Mouse (Mus musculus): Measurements from ENCODE around the gene Spi1. TPM values are rescaled to one million over a fixed set of nuclear protein-coding genes. Genes with fewer than 3 reads are reported as not detected.
A peak's percentile ranks its signal among the peaks of the same experiment; 100 is the strongest.

Spi1 gene
- total RNA-seq, 1 experiment from 2014 or later, result 388 TPM

DNA sequence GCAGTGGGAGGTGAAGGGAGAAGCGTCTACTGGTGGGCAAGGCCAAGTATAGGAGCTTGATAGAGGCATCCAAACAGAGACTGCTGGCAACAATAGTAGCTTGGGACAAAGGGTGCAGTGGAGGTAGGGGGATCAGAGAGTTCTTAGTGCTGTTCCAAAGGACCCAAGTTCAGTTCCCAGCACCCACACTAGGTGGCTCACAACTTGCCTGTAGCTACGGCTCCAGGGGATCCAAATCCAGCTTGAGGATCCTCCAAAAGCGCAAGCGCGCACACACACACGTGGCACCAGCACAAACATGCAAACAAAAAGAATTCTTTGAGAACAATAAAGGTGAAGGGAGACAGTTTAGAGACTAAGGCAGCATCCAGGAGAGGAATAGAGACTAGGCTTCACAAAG, 18.0 kb upstream of the Spi1 start:
- no peak for ATAC-seq (ENCODE audit: extremely low read depth, insufficient number of reproducible peaks, low FRiP score, poor library complexity, severe bottlenecking)

DNA sequence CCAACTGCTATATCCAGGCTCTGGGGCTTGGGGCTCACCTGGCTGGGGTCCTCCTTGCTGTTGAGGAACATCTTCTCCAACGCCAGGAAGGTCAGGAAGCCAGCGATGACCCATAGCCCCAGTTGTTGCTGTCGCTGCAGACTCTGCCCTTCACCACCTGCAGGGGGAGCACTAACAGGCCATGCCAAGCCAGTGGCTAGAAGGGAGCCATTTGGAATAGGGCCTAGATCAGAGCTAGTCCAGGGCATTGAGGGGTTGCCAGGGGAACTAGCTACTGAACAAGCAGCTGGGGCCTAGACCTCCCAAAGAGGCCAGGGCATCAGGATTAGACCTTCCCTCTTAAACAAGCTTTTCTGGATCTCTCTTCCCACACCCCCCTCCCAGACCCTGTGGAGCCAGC, 16.6 kb upstream of the Spi1 start:
- ATAC-seq (ENCODE audit: extremely low read depth, insufficient number of reproducible peaks, low FRiP score, poor library complexity, severe bottlenecking), result peak; percentile 24; the same call in 1 of the 2 replicates

DNA sequence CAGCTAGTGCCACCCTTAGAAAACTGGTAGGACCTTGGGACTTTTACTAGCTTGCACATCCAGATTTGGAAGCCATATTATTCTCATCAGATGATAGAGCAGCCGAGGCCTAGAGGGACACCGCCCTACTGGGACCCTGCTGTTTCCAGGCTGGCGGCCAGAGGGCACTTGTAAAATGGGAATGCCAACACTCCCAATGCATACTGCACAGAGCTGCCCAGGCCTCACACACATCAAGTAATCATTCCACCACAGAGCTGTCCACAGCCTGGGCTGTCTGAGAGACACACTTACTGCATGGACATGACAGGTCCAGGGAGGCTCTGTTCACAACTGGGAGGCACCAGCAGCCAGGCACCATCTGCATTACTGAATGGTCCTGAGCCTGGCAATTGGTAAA, 15.7 kb upstream of the Spi1 start:
- ATAC-seq (ENCODE audit: extremely low read depth, insufficient number of reproducible peaks, low FRiP score, poor library complexity, severe bottlenecking), result no peak

DNA sequence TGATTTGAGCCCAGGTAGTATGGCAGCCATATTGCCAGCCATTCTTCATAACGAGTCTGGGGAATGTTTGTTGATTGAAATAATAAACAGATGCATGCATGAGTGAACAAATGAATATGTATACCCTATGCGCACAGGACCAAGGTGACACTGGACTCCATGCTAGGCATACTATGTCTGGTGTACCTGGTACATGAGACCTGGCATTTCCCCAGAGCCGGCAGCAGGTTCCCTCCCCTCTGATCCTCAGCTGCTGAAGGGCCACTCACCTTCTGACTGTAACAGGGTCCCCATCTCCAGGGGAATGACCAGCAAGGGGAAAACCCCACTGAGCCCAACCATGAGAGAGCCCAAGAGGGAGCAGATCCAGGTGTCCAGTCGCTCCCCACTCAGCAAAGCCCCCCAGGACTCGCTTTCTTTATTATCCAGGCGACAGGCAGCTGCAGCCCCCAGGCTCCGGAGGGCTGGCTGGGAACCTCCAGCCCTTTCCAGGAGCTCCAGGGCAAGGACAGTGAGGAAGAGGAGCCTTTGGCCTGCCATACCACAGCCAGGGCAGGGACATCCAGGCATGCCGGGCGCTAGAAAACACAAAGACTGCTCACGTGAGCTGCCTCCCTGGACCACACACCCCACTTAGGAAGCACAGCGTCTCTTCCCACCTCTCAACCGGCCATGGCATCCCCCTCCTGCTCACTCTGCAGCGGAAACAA, 13.9 kb upstream of the Spi1 start:
- no peak for ATAC-seq (ENCODE audit: extremely low read depth, insufficient number of reproducible peaks, low FRiP score, poor library complexity, severe bottlenecking)

DNA sequence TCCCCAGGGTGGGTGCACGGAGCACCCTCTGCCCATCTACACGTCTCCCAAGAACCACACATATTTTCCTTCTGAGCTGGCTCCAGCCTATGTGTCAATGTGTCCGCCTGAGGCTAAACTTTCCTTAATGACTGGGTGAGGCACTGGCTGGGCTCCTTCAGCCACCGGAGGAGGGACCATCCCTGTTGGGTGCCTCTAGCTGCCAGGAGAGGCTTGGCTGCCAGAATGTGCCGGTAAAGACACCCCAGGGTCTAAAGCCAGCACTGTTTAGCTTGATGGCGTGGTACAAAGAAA, 13.4 kb upstream of the Spi1 start:
- no peak for ATAC-seq (ENCODE audit: extremely low read depth, insufficient number of reproducible peaks, low FRiP score, poor library complexity, severe bottlenecking)

DNA sequence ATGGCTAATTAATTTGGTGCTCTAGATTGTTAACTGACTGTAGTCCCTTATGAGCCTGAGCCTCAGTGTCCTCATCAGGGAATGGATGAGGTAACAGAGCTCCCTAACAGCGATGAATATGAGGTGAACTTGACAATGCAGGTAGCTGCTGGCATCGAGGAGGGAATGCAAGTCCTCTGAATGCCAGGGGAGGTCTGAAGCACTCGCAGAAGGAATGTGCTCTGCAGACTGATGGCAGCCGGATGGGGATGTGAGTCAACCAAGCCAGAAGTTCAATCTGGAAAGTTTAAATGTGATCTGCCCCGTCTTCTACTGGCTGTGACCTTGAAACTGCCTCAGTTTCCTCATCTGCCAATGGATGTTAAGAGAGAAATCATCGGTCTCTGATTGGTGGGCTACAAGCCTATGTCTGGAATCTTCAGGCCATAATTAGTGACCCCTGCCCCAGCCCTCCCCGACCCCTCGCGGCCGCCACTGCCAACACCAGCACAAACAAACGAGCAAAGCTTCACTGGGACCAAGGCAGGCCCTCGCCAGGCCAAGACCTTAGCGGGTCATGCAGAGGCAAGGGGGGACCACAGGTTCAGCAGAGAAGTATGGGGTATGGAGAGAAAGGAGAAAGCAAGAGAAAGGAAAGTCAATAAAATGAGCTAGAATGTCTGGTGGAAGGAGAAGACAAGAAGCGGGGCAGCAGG, 12.7 kb upstream of the Spi1 start:
- no peak for ATAC-seq (ENCODE audit: extremely low read depth, insufficient number of reproducible peaks, low FRiP score, poor library complexity, severe bottlenecking)

DNA sequence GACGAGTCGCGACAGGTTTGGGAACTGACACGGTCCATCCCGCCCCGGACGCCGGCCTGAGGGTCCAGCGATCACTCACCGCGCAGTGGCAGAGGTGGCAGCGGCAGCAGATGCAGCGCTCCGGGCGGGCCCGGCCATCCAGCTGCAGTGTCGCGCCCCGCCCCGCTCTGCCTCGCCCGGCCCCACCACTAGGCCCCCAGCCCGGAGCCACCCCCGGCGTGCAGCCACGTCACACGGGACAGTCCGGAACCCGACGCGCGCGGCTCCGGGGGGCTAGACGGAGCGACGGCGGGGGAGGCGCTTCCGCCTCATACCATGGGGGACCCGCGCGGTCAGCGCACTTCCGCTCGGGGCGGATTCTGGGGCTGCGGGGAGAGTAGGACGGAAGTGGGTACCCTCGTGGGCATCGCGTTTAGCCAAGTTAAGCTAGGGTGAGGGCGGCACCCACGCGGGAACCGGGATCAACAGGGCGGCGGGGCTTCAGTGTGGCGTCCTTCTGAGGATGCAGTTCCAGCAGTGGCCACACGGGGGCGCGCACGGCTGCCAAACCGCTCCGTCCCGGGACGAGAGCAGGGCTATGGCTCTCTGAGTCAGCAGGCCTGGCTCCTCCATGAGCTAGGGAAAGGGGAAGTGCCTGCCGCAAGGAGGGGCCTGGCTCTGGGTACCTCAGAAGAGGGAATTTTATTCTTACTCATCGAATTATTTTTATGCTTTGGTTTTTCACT, 12.0 kb upstream of the Spi1 start, which contains the start of gene Slc39a13:
TSS of gene Slc39a13 (minus strand) at position 342 of the 725 bp plus-strand sequence.
- ATAC-seq (ENCODE audit: extremely low read depth, insufficient number of reproducible peaks, low FRiP score, poor library complexity, severe bottlenecking), result peak; percentile 82

DNA sequence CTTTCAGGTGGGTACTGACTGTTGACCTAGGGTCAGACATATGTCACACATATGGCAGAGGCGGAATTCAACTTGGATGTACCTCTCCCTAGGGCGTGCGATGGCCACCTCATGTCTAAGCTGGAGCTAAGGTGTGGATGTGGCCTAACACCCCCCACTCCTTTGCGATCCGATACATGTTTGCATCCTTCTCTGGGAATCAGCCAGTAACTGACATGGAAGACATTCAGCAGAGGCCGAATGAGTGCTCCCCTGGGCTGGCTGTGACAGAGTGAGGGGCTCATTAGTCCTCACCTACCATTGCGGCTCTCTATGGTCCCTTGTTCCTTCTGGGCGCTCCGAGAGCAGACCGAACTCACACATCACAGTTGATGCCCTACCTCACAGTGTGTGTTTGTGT, 11.1 kb upstream of the Spi1 start:
- no peak for ATAC-seq (ENCODE audit: extremely low read depth, insufficient number of reproducible peaks, low FRiP score, poor library complexity, severe bottlenecking)

DNA sequence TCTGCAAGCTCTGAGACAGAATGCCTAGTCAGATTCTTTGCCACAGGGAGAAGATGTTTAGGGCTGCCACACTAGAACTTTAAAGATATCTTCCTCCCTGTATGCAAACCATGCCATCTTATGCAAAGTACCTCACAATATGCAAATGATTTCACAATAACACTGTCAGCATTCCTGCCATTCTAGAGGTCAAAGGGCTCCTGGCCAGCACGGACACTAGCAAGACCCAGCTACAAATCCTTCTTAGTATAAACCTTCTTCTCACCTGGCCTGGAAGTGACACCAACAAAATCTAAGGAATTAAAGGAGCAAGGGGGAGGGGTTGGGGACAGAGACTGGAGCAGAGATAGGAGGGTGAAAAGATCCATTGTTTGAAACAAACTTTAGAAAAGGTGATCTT, 10.1 kb upstream of the Spi1 start:
- ATAC-seq (ENCODE audit: extremely low read depth, insufficient number of reproducible peaks, low FRiP score, poor library complexity, severe bottlenecking), result no peak

DNA sequence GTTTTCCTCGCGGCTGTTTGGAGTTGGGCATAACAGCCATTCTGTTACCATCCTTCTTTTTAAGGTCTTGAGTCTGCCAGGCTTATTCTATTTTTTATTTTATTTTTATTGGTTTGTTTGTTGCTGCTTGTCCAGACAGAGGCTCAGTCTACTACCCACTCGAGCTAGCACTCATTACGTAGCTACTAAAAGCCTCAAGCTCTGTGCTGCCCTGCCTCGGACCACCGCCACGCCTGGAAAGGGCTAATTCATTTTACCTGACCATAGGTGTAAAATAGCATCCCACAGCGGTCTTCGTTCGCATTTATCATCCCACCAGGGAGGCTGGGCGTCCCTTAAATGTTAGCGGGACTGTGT, 4.3 kb upstream of the Spi1 start:
- no peak for ATAC-seq (ENCODE audit: extremely low read depth, insufficient number of reproducible peaks, low FRiP score, poor library complexity, severe bottlenecking)

DNA sequence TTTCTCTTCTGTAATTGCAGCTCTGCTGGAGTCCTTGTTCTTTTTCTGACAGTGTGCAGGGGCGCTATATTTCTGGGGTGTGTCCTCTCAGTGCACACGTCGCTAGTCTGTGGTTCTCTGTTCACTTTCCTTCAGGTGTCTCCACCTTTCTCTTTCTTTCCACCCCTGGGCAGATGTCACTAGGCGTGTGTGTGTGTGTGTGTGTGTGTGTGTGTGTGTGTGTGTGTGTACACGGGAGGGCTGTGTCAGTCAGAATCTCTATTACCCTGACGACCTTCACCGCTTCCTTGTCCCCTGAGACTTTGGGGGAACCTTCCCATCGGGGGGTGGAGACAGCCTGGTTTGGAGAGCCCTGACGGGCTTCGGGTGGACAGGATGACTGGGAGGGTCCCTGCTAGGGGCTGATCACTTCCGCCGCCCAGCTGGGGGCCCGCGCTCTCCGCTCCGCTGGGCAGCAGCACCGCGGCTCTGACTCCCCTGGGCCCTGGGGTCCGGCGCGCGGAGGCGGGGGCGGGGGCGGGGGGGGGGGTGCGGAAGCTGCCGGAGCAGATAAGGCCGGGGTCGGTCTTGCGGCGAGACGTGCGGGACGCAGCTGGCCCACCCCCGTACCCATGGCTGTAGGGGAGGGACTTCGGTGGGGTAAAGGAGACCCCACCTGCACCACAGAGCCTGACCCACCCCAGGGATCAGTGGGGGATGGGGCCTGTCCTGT, 3.7 kb upstream of the Spi1 start:
- peak; percentile 8; the same call in 1 of the 2 replicates for ATAC-seq (ENCODE audit: extremely low read depth, insufficient number of reproducible peaks, low FRiP score, poor library complexity, severe bottlenecking)

DNA sequence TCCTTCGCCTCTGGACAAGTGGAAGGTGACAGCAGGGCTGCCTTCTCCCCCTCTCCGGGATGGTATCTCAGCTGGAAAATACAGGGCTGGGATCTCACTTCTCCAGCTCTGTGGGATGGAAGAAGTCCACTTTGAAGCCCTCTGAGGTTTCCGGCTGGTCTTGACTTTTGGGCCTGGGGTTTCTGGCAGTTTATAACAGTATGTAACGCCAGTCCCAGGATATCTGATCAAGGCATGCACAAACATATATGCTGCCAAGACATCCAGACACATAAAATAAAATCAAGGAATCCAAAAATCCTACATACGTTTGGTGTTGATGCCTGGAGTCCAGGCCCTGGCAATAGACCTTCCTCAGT, 3.2 kb upstream of the Spi1 start:
- no peak for ATAC-seq (ENCODE audit: extremely low read depth, insufficient number of reproducible peaks, low FRiP score, poor library complexity, severe bottlenecking)

DNA sequence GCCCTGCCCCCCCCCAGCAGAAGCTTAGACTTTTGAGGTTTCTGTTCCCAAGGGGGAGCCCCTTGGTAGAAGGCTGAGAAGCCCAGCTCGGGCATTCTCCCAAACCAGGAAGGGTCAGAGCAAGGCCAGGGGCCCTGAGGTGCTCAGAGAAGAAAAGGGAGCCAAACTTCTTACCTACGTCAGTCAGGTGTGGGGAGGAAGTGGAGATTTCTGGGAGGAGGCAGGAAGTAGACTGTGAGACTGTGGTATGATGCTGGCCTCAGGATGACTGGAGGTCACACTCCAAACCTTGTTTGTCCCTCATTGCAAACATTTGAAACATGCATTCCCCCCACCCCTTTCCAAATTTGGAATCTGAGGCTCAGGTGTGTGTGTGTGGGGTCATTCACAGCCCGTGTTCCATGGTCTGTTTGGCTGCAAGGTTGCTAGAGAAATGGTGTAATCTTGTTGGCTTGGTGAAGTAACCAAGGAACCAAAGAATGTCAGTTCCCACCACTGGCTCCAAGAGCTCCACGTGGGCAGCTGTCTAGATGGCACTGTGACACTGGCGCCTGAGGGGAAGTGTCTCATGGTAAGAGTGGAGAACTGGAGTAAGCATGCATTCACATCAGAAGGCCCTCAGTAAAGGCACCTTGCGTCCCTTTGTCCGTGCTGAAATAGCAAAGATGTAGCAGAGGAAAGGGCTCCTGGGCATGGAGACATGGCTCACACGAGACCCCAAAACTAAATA, 1.2 kb upstream of the Spi1 start:
- ATAC-seq (ENCODE audit: extremely low read depth, insufficient number of reproducible peaks, low FRiP score, poor library complexity, severe bottlenecking), result peak; percentile 48

DNA sequence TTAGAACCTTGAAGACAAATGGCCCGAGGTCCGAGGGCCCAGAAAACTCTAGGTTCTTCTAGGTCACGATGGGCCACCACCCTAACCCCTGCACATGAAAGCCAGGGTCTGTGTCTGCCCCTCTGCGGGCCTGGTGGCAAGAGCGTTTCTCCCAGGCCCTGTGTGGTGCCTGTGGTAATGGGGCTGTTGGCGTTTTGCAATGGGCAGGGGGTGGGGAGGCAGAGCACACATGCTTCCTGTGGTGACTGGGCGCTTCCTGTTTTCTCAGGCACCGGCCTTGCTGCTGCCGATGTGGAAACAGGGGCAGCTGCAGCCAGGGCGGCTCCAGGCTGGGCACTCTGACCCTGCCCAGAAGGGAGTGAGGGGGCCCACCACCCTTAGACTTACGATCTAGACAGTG, 654 bp downstream of the Spi1 start:
- peak; percentile 70 for ATAC-seq (ENCODE audit: extremely low read depth, insufficient number of reproducible peaks, low FRiP score, poor library complexity, severe bottlenecking)

DNA sequence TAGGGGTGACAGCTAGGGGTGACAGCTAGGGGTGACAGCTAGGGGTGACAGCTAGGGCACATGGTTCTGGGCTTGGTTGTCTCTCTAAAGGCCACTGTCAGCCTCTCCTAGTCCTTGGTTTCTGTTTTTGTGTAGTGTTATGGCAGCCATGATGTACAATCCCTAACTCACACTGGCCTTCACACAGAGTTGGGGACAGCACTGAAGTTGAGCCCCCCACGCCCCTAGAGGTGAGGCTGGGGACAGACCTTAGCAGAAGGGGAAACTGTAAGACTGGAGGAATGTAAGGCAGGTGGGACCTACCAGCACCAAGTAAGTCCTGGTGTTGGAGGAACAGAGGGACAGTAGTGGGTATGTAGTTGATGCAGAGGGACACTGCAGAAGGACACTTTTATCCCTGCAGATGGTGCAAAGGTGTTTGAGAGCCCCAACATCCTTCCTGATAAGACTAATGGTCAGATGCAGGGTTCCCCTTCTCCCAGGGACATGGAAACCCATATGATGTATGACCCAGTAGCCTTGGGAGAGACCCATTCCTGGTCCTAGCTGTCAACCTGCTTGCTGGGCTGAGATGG, 1.3 kb downstream of the Spi1 start:
- ATAC-seq (ENCODE audit: extremely low read depth, insufficient number of reproducible peaks, low FRiP score, poor library complexity, severe bottlenecking), result peak; percentile 4; the same call in 1 of the 2 replicates

DNA sequence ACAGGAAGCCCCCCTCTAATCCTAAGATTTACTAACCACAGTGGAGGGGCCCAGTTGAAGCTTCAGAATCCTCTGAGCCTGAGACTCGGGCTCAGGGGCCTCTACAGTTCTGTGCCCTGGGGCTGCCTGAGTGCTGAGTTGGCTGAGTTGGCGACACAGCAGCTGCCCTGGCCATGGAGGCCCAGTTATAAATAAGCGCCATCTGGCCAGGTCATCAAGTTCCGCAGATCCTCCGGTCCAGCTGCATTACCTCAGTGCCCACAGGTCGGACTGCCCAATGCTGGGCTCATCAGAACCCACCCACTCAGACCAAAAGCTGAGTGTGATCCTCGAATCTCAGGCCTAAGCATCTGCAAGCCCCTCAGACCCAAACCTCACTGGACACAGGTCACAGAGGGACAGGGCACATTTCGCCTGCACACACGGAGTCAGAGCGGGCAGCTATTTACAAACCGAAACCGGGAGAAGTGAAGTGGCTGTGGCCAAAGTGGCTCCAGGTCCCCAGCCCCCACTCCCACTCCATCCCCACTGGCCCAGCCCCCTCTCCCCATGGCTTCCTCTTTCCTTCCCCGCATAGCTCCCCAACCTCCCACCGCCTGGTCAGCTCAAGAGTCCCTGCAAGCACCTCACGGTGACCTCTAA, 2.1 kb downstream of the Spi1 start:
- ATAC-seq (ENCODE audit: extremely low read depth, insufficient number of reproducible peaks, low FRiP score, poor library complexity, severe bottlenecking), result peak; percentile 4; the same call in 1 of the 2 replicates

DNA sequence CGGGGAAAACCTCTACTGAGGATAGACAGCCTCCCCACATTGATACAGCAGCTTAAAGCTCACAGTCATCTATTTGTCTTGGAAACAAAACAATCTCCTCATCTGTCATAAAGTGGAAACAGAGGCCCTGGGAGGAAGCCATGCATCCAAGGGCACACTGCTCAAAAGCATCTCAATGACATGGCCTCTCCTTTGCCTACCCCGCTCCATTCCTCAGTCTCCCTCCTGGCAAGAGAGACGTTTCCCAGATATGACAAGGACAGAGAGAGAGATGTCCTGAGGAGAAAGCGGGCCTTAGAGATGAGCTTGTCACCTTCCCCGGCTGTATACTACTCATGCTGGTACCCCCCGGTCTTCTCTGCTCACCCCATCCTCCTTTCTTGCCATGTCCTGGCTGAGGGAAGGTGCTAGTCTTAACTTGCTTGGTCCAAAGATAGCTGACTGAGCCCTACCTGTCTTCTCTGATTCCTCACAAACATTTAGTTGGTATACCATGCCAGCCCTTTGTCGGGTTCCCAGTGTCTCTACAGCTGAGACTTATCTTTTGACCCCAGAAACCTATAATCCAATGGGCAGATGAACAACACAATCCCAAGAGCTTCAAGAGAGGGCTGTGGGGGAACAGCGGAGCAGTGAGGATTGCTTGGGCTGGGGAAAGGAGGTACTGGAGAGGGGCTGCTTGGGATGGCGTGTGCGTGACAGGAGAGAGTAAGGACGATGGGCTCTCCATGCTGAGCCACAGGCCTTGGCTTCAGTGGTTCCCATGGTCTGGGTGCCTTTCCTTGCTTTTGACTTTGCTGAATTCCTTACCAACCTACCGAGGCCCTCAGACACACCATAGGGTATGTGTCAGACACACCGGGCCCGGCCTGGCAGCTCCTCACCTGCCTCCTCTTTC, 3.6 kb downstream of the Spi1 start:
- no peak for ATAC-seq (ENCODE audit: extremely low read depth, insufficient number of reproducible peaks, low FRiP score, poor library complexity, severe bottlenecking)

All from neutrophil, adult 5-6 weeks (primary cell).